Mouse (Mus musculus): Measurements from ENCODE around the gene Rdh16. TPM values are rescaled to one million over a fixed set of nuclear protein-coding genes. Genes with fewer than 3 reads are reported as not detected.
"Not testable (repeated sequence)": the region's sequence is repeated elsewhere in the genome, so short reads cannot be mapped to it uniquely, and the experiment has no call there.

The Rdh16 gene
- total RNA-seq, 2 experiments from 2014 or later, result not detected

GRCm38 (mm10) chr10:127888605-127889004, 87.7 kb downstream of the Rdh16 start, which contains the start of gene Rdh7:
Rdh7 (minus strand) TSS chr10:127888817.
- no peak for DNase-seq
- intact Hi-C loops (cut with DNase I; ENCODE audit: low total_unique reads), result no loop called here

GRCm38 (mm10) chr10:127891481-127891880, 90.5 kb downstream of the Rdh16 start:
- DNase-seq, result no peak
- intact Hi-C loops (cut with DNase I; ENCODE audit: low total_unique reads), result no loop called here

GRCm38 (mm10) chr10:127893163-127894022, 92.4 kb downstream of the Rdh16 start:
- DNase-seq; intact Hi-C loops (cut with DNase I; ENCODE audit: low total_unique reads): not testable (repeated sequence)

Other genes starting within 250 kb of the Rdh16 start
- 100 to 1,000 TPM in 1 of 2 experiments, 10 to 100 TPM in 1; 73.8 to 101 TPM for gene Lrp1, start 180.0 kb upstream of the Rdh16 start, total RNA-seq (2021)
- 10 to 100 TPM; 16.1 to 16.6 TPM for gene Stat6, start 158.2 kb upstream of the Rdh16 start, total RNA-seq (2021)
- gene Nemp1, start 134.3 kb upstream of the Rdh16 start, total RNA-seq (2021), result 1 to 10 TPM; 2.3 to 2.7 TPM
- gene Nab2, start 132.6 kb upstream of the Rdh16 start, total RNA-seq (2021), result 1 to 10 TPM; 4.9 to 5.5 TPM
- gene Myo1a, start 96.0 kb upstream of the Rdh16 start, total RNA-seq (2021), result under 1 TPM; 0.18 to 0.53 TPM
- not detected for gene Tac2, start 76.7 kb upstream of the Rdh16 start, total RNA-seq (2021)
- 1 to 10 TPM; 4.7 to 4.9 TPM for gene Zbtb39, start 61.6 kb upstream of the Rdh16 start, total RNA-seq (2021)
- gene Gpr182, start 49.4 kb upstream of the Rdh16 start, total RNA-seq (2021), result under 1 TPM; 0.47 to 0.80 TPM
- gene Rdh1, start 41.4 kb upstream of the Rdh16 start, total RNA-seq (2021), result under 1 TPM in 1 of 2 experiments, not detected in 1; 0.16 TPM
- under 1 TPM; 0.24 to 0.51 TPM for gene Rdh16f1, start 41.4 kb upstream of the Rdh16 start, total RNA-seq (2021)
- gene Rdh9, start 24.8 kb upstream of the Rdh16 start, total RNA-seq (2021), result under 1 TPM in 1 of 2 experiments, not detected in 1; 0.24 TPM
- gene Rdh19, start 48.8 kb downstream of the Rdh16 start, total RNA-seq (2021), result not detected
- gene Rdh16f2, start 65.3 kb downstream of the Rdh16 start, total RNA-seq (2021), result not detected
- gene Rdh7, start 87.7 kb downstream of the Rdh16 start, total RNA-seq (2021), result not detected
- gene Sdr9c7, start 97.4 kb downstream of the Rdh16 start, total RNA-seq (2021), result not detected
- not detected for gene Hsd17b6, start 206.5 kb downstream of the Rdh16 start, total RNA-seq (2021)
- 1 to 10 TPM; 2.1 to 2.7 TPM for gene Prim1, start 214.0 kb downstream of the Rdh16 start, total RNA-seq (2021)
- 100 to 1,000 TPM; 402 to 437 TPM for gene Naca, start 234.4 kb downstream of the Rdh16 start, total RNA-seq (2021)